In genomic region chr12:111665041-111665880, GRCm38 (mm10) we compare ENCODE assay signal across 13 mouse cellular contexts. TPM values are rescaled to one million over a fixed set of nuclear protein-coding genes. Genes with fewer than 3 reads are reported as not detected.
DNase-seq lines count a peak whose midpoint lies in the region; ATAC-seq and TF ChIP-seq lines count a peak whose summit lies in the region.
"Had no signal": no experiment of that assay in that cellular context is flagged by ENCODE, and none has a peak within 500 bp of the region (broad histone marks: within the 10 kb centered on the region; RNA-seq: fewer than 3 reads in every experiment).

No protein-coding gene starts in this region.

- peak overlapping the region; percentile 76 for H3K27ac ChIP-seq in heart, embryonic 12.5 days (ENCODE audit: poor library complexity, severe bottlenecking)
- H3K27ac ChIP-seq in lung, postnatal 0 days (ENCODE audit: low read length): peak overlapping the region; percentile 89
- no peak overlapping the region for H3K27ac ChIP-seq in liver, embryonic 12.5 days
- H3K27ac ChIP-seq: midbrain, embryonic 15.5 days had no signal

- no peaks in the 10 kb centered on the region for H3K9me3 ChIP-seq in heart, embryonic 12.5 days (replicated peaks)
- no peaks in the 10 kb centered on the region for H3K9me3 ChIP-seq in lung, postnatal 0 days (ENCODE audit: low read length)
- H3K9me3 ChIP-seq in liver, embryonic 12.5 days (replicated peaks): no peaks in the 10 kb centered on the region
- H3K9me3 ChIP-seq: midbrain, embryonic 15.5 days had no signal

- H3K4me2 ChIP-seq in heart, embryonic 12.5 days: no peak overlapping the region; the same call in 1 of the 2 replicates
- H3K4me2 ChIP-seq in lung, postnatal 0 days (replicated peaks; ENCODE audit: low read depth, low read length): 0 out of 2 replicates have a peak overlapping the region, but pooled peaks have one; percentile 5
- no peak overlapping the region for H3K4me2 ChIP-seq in liver, embryonic 12.5 days
- H3K4me2 ChIP-seq: liver, embryonic 11.5 days; midbrain, embryonic 15.5 days had no signal

- intact Hi-C loops in heart, postnatal 14 days (cut with DNase I): loop anchor here (5.0 kb wide), 1 partner anchor 292 kb away; no protein-coding TSS in a partner anchor

- ATAC-seq in heart, embryonic 12.5 days (ENCODE audit: insufficient number of reproducible peaks, low FRiP score): no peak
- ATAC-seq in lung, postnatal 0 days: no peak
- ATAC-seq in liver, embryonic 12.5 days: no peak
- ATAC-seq: midbrain, embryonic 15.5 days had no signal

- H3K36me3 ChIP-seq in heart, embryonic 12.5 days: peaks cover 26% of the 10 kb centered on the region
- H3K36me3 ChIP-seq in lung, postnatal 0 days (ENCODE audit: insufficient read depth, low read length): no peaks in the 10 kb centered on the region
- H3K36me3 ChIP-seq in liver, embryonic 12.5 days: peaks cover 6% of the 10 kb centered on the region; the same call in 1 of the 2 replicates

- WGBS in heart, embryonic 12.5 days: 60% methylated on average over 13 of the region's 13 CpGs
- 71% methylated on average over 13 of the region's 13 CpGs for WGBS in lung, postnatal 0 days
- WGBS in liver, embryonic 12.5 days (ENCODE audit: insufficient replicate concordance): 74% methylated on average over 13 of the region's 13 CpGs

- no peak overlapping the region for H3K4me3 ChIP-seq in heart, embryonic 12.5 days
- no peak overlapping the region for H3K4me3 ChIP-seq in lung, postnatal 0 days (ENCODE audit: low read depth, low read length)
- no peak overlapping the region for H3K4me3 ChIP-seq in liver, embryonic 12.5 days
- H3K4me3 ChIP-seq: midbrain, embryonic 15.5 days had no signal

- TF ChIP-seq CTCF in lung, postnatal 0 days (IDR thresholded peaks at IDR 0.05): no peak; the same call in 1 of the 2 replicates

- H3K9ac ChIP-seq in heart, embryonic 12.5 days: 0 out of 2 replicates have a peak overlapping the region, but pooled peaks have one; percentile 25
- H3K9ac ChIP-seq in lung, postnatal 0 days (replicated peaks; ENCODE audit: low read depth): no peak overlapping the region
- no peak overlapping the region for H3K9ac ChIP-seq in liver, embryonic 12.5 days
- H3K9ac ChIP-seq: midbrain, embryonic 15.5 days had no signal

- no peak for TF ChIP-seq EP300 in lung, postnatal 0 days (IDR thresholded peaks at IDR 0.05)

- H3K4me1 ChIP-seq in heart, embryonic 12.5 days (replicated peaks): peaks cover 60% of the 10 kb centered on the region
- peaks cover 14% of the 10 kb centered on the region; the same call in 1 of the 2 replicates for H3K4me1 ChIP-seq in lung, postnatal 0 days (ENCODE audit: insufficient read depth, low read depth, low read length)
- H3K4me1 ChIP-seq in liver, embryonic 12.5 days: peaks cover 29% of the 10 kb centered on the region

- no peak for DNase-seq in heart, postnatal 14 days
- DNase-seq in lung, postnatal 0 days (ENCODE audit: low spot score): peak; percentile 73
- no peak for DNase-seq in lung, postnatal 4 days
- DNase-seq in NIH3T3 (ENCODE audit: low read depth): peak; percentile 52
- peak; percentile 42 for DNase-seq in lung, postnatal 25 days (ENCODE audit: low spot score)
- DNase-seq in urinary bladder, adult 18-20 months (ENCODE audit: low spot score in 2 of 2): no peak
- DNase-seq: kidney, adult 18-20 months; spleen, adult 18-20 months; thymus, postnatal 25 days had no signal

- H3K27me3 ChIP-seq in heart, embryonic 12.5 days (replicated peaks): no peaks in the 10 kb centered on the region
- H3K27me3 ChIP-seq in lung, postnatal 0 days (replicated peaks; ENCODE audit: insufficient read depth, low read length): no peaks in the 10 kb centered on the region
- peaks cover 24% of the 10 kb centered on the region for H3K27me3 ChIP-seq in liver, embryonic 12.5 days (replicated peaks)
- H3K27me3 ChIP-seq: midbrain, embryonic 15.5 days had no signal

RNA-seq across cellular contexts. Expression of gene Ckb, which starts 6.9 kb away (rescaled TPM):
- 363 and 373 TPM in 2 replicates for polyA plus RNA-seq in heart, embryonic 12.5 days (2016; fragmentation: Nextera tagmentation; extraction: Ambion mirVana)
- total RNA-seq in heart, postnatal 14 days (2021): 100 to 1,000 TPM in 1 of 2 experiments, 10 to 100 TPM in 1; 98.4 to 117 TPM
- polyA plus RNA-seq in lung, postnatal 0 days (2015; fragmentation: Nextera tagmentation; extraction: Ambion mirVana): 153 TPM in 2 replicates
- polyA plus RNA-seq in liver, embryonic 12.5 days (2016; fragmentation: Nextera tagmentation; extraction: Ambion mirVana): 54.1 and 54.6 TPM in 2 replicates

RNA-seq across cellular contexts. Expression of gene Trmt61a, which starts 12.6 kb away (rescaled TPM):
- 8.8 and 10.2 TPM in 2 replicates for polyA plus RNA-seq in heart, embryonic 12.5 days (2016; fragmentation: Nextera tagmentation; extraction: Ambion mirVana)
- total RNA-seq in heart, postnatal 14 days (2021): 1 to 10 TPM; 3.3 to 4.7 TPM
- polyA plus RNA-seq in lung, postnatal 0 days (2015; fragmentation: Nextera tagmentation; extraction: Ambion mirVana): 4.3 and 4.5 TPM in 2 replicates
- 19.4 and 20.9 TPM in 2 replicates for polyA plus RNA-seq in liver, embryonic 12.5 days (2016; fragmentation: Nextera tagmentation; extraction: Ambion mirVana)

RNA-seq across cellular contexts. Expression of gene Bag5, which starts 47.8 kb away (rescaled TPM):
- polyA plus RNA-seq in heart, embryonic 12.5 days (2016; fragmentation: Nextera tagmentation; extraction: Ambion mirVana): 40.2 and 41.3 TPM in 2 replicates
- 10 to 100 TPM; 22.6 to 22.7 TPM for total RNA-seq in heart, postnatal 14 days (2021)
- polyA plus RNA-seq in lung, postnatal 0 days (2015; fragmentation: Nextera tagmentation; extraction: Ambion mirVana): 48.9 and 52.5 TPM in 2 replicates
- polyA plus RNA-seq in liver, embryonic 12.5 days (2016; fragmentation: Nextera tagmentation; extraction: Ambion mirVana): 28.4 and 28.5 TPM in 2 replicates

RNA-seq across cellular contexts. Expression of gene Apopt1, which starts 47.8 kb away (rescaled TPM):
- polyA plus RNA-seq in heart, embryonic 12.5 days (2016; fragmentation: Nextera tagmentation; extraction: Ambion mirVana): 46.6 and 48.8 TPM in 2 replicates
- total RNA-seq in heart, postnatal 14 days (2021): 10 to 100 TPM; 36.9 to 37.0 TPM
- 42.3 and 43.1 TPM in 2 replicates for polyA plus RNA-seq in lung, postnatal 0 days (2015; fragmentation: Nextera tagmentation; extraction: Ambion mirVana)
- 36.3 and 36.5 TPM in 2 replicates for polyA plus RNA-seq in liver, embryonic 12.5 days (2016; fragmentation: Nextera tagmentation; extraction: Ambion mirVana)

Comparison
In these comparisons a context has a peak if more than half of its experiments do, and no peak if none do; other contexts are left out.
1. DNase-seq: peak in lung, postnatal 0 days (single experiment), NIH3T3 (single experiment) and lung, postnatal 25 days (single experiment); none in heart, postnatal 14 days (0 of 2), lung, postnatal 4 days (0 of 2) and urinary bladder, adult 18-20 months (0 of 2).